Mouse (Mus musculus) cerebellum, adult 11-12 months (tissue): ENCODE results near the gene Sh3d21.
"Not testable (repeated sequence)": the region's sequence is repeated elsewhere in the genome, so short reads cannot be mapped to it uniquely, and the experiment has no call there.

Source experiments
- DNase-seq: peaks from one replicate; pipeline ENCODE4 v3.0.0; 2022

Gene Sh3d21

GRCm38 (mm10) chr4:126163067-126163659, at the start of gene Sh3d21:
Sh3d21 (minus strand) TSS chr4:126163491.
- no peak for DNase-seq

GRCm38 (mm10) chr4:126207081-126207480, 43.8 kb upstream of the Sh3d21 start:
- DNase-seq = no peak

DNA sequence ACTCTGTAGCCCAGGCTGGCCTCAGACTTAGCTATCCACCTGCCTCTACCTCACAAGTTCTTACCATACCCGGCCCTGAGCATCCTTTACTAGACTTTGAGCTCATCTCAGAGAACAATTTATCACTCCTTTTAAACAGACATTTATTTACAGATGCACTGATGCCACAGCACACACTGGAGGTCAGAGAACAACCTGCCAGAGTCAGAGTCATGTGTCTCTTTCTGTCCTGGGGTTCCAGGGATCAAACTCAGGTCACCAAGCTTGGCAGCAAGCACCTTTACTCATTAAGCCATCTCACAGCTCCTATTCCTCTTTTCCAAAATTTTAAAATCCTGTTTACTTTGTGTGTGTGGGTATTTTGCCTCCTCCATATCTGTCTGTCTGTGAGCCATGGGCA, 42.1 kb upstream of the Sh3d21 start:
- no peak for DNase-seq

DNA sequence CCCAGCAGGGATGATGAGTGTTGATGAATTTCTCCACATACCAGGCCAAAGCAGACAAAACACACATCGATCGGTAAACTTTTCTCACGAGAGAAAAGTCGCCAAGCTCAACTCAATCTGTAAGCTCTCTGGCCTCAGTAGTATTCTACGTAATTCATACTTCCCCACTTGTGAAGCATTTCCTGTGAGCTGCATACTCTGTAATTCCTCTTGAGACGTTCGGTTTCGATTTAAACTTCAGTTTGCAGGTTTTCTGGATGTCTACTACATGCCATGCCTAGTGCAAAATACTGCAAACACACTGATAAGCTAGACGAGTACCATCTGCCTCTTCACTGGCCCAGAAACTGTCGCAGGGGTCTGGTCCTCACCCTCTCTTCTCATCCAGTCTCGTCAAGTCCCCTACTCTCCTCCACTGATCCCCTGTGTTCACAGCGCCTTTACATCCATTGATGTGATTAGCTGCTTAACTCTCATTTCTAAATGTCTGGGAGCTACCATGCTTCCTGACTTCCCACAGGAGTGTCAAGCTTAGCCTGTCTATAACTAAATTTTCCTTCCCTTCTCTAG, 41.5 kb upstream of the Sh3d21 start:
- DNase-seq = no peak

GRCm38 (mm10) chr4:126204016-126204415, 40.7 kb upstream of the Sh3d21 start:
- peak; percentile 44 for DNase-seq

GRCm38 (mm10) chr4:126203336-126203895, 40.1 kb upstream of the Sh3d21 start:
- no peak for DNase-seq

DNA sequence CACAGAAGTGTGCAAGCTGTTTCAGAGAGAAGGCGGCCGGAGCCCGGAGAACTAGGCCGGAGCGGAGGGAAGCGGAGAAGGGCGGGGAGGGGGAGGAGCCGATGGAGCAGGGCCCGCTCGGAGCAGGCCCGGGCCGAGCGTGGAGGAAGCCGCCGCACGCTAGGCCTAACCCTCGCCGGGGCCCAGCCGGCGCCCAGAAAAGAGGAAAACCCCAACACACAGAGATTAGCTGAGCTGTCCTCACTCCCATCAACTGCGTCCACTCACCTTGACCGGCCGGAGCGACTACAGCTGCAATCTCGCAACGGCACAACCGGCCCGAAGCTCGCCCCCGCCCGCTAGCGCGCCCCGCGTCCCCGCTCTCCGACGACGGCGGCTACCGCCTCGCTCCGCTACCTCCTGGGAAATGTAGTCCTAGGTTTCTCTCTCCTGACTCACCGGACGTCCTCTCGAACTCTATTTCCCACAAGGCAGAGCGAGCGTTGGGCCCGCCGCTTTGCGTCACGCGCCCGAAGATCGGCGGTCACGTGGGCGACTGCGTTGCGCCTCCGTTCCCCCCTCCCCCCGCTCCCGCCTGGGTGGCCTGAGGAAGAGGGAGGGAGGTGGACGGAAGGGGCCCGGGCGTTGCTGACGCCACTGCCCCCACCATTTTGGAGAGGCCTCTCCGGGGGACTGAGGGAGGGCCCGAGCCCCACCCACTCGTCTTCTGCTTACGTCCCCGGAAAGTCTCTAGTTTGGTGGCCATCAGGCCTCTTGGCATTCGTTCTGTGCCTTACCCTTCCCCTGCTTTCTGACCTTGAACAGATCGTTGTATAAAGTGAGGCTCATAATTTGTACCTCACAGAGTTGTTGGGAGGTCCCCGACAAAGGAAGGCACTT, 39.3 kb upstream of the Sh3d21 start, which contains the start of gene Thrap3:
TSS of gene Thrap3 (minus strand) at position 458 of the 879 bp plus-strand sequence.
- DNase-seq = peak; percentile 99

DNA sequence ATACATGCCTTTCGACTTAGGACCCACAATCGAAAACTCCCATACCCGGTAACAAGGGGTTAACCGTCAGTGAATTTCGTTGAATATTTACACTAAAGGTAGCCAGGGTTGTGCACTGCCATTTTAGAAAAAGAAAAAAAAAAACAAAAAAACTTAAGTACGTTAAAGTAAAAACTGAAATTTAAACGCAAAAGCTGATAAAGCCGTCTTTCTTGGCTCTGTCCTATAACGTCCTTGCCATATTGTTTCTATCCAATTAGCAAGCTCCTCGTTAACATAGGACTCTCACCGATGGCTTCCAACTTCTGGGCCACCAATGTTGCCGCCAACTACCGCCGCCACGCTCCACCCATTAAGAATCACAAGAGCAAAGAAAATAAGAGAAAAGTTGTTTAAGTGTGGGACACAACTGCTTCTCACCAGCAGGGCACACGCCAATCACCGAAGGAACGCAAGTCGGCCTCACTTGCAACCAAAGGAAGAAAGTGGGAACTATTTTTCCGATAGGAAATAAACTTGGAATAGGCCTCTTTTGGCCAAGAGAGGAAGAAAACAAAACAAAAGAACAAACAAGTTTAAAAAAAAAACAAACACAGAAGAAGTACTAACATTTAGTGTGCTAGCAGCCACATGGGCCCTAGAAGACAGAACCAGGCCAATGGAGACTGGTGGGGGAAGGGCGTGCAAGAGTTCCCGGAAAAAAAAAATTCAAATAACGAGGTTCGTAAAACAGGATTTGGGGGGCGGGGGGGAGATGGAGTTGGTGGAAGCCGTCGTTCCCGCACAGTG, 38.4 kb upstream of the Sh3d21 start:
- DNase-seq = peak; percentile 55

DNA sequence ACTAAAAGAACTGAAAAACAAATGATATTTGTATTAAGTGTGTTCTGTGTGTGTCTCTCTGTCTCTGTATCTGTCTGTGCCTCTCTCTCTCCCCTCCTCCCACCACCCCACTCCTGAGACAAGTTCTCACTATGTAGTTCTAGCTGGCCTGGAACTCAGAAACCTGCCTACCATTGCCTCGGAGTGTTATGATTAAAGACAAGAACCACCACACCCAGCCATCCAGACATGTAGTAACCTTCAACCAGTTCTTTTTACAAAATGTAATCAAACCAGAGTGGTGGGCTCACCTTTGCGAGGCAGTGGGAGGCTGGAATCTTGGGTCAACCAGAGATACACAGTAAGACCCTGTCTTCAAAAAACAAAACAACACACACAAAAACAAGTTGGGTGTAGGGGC, 37.4 kb upstream of the Sh3d21 start:
- no peak for DNase-seq

DNA sequence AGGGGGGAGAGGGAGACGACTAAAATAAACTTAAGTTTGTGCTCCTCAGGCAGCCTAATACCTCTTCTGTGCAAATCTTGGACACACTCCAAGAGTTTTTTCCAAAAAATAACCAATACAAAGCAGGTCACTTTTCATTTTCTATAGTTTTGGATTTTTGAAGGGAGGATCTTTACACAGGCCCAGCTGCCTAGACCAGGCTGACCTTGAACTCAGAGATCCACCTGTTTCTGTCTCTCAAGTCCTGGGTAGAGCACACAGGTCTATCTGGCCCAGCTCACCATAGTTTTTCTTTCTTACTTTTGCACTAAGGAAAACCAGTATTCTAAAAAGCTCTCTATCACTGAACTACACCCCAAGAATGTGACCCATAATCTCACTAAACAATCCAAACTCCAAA, 36.7 kb upstream of the Sh3d21 start:
- DNase-seq = no peak

GRCm38 (mm10) chr4:126199556-126199955, 36.3 kb upstream of the Sh3d21 start:
- no peak for DNase-seq

- no peak for DNase-seq
Measured at GRCm38 (mm10) chr4:126197485-126197884, 34.2 kb upstream of the Sh3d21 start.

DNA sequence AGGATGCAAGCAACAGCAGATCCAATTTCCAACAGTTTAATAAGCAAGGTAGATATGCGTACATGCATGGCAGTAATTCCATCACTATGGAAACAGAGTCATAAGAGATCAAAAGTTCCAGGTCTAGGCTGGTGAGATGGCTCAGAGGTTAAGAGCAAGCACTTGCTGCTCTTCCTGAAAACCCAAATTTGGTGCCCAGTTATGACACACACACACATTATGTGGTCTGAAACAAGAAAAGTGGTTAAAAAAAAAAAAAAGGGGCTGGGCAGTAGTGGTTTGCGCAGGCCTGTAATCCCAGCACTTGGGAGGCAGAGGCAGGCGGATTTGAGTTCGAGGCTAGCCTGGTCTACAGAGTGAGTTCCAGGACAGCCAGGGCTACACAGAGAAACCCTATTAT, 31.6 kb upstream of the Sh3d21 start:
- DNase-seq = no peak

DNA sequence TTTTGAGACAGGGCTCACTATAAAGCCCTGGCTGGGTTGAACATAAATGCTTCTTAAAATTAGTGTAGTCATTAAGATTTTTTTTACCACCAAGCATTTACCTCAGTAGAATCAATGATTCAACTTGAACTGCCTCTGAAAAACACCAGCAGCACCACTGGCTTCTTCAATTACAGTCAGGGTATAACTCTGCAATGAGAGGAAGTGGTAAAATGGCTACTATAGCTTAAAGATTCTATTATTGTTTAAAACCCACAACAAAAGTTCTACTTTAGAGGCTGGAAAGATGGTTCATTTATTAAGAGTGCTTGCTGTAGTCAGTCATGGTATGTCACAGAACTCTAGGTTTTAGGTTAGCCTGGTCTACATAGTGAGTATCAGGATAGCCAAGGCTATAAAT, 30.9 kb upstream of the Sh3d21 start:
- DNase-seq = no peak

DNA sequence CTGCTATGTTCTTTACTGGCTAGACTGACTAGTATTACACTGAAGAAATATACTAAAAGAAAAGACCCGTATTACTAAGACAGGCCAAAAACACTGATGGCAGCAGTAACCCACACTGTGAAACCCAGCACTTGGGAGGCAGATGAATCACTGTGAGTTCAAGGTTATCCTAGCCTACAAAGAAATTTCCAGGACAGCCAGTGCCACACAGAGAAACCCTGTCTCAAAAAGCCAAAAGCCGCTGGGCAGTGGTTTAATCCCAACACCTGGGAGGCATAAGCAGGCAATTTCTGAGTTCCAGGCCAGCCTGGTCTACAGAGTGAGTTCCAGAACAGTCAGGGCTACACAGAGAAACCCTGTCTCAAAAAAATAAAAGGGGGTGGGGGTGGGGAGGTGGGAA, 27.3 kb upstream of the Sh3d21 start:
- no peak for DNase-seq

DNA sequence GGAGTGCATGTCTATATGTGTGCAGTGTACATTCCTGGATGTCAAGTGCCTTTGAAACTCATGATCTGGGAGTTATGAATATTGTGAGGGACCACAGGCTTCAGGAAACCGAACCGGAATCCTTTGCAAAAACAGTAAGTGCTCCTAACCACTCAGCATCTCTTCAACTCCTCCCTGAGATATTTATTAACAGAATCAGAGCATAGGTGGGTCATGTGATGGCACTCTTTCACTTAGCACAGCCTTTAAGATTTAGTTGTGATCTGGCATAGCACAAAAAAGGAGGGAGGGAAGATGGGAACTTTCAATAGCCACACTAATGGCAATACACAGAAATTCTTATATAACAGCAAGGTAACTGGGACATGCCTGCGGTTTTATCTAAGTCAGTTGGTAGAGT, 23.8 kb upstream of the Sh3d21 start:
- DNase-seq = no peak

DNA sequence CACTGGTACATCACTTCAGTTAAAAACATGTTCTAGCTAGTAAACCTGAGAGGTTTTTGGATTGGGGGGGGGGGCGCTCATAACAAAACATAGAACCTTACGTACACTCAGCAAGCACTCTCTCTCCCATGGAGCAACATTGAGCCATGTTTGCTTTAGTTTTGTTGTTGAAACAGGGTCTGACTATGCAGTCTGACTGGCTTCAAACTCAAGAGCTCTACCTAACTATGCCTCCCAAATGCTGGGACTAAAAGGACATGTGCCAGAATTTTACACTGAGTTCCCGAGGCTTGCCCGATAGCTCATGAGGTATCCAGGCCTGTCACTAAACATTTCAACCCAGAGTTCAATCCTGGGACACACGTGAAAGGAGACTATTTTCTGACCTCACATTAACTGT, 19.7 kb upstream of the Sh3d21 start:
- DNase-seq = no peak

GRCm38 (mm10) chr4:126181170-126181957, 18.1 kb upstream of the Sh3d21 start:
- no peak for DNase-seq

GRCm38 (mm10) chr4:126175980-126176379, 12.7 kb upstream of the Sh3d21 start:
- not testable (repeated sequence) for DNase-seq

DNA sequence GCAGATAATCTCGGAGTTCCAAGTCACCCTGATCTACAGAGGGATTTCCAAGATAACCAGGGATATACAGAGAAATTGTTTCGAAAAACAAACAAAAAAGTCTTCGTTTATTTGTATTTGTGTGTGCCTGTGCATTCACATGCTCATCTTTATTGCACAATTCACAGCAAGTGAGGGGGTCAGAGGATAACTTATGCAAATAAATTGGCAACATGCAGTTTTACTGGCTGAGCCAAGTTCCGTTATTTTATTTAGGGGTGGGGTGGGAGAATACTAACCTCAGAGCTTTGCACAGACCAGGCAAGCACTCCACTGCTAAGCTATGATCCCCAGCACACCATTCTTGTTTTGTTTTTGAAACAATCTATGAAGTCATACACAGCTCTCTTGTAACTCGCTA, 10.5 kb upstream of the Sh3d21 start:
- DNase-seq = no peak

DNA sequence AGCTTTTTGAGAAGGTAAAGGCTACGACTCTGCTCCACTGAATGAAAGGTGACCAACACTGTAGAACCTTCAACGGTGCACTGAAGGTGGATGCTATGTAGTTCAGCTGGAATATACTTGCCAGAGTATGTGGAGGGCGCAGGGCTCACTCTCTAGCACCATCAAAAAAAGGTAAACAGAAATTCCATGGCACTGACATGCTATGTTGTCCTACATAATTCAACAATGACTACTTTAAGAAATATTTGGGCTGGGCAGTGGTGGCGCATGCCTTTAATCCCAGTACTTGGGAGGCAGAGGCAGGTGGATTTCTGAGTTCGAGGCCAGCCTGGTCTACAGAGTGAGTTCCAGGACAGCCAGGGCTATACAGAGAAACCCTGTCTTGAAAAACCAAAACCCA, 7.4 kb upstream of the Sh3d21 start:
- not testable (repeated sequence) for DNase-seq

DNA sequence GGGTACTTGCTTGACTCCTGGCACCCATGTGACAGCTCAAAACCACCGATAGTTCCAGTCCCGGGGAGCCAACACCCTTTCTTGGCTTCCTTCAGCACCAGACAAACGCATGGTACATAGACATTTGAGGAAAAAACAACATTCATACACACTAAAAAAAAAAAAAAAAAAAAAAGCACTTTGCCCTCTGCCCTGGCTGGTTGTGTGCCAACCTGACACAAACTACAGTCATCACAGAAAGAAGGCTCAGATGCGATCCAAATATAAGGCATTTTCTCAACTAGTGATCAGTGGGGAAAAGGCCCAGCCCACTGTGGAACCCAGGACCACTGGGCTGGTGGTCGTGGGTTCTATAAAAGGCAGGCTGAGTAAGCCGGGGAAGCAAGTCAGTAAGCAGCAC, 5.6 kb upstream of the Sh3d21 start:
- no peak for DNase-seq
